Mouse (Mus musculus) frontal cortex, adult 2 months (tissue): Measurements from ENCODE around the gene Lama5. TPM values are rescaled to one million over a fixed set of nuclear protein-coding genes. Genes with fewer than 3 reads are reported as not detected.

Source experiments
- DNase-seq, 2 experiments: peaks; one replicate each; pipeline ENCODE4 v3.0.0; 2022; ENCODE audit warnings: low spot score in 1 of 2; ENCODE audit errors: extremely low spot score in 1 of 2
- polyA plus RNA-seq: library from polyadenylated mRNA; depleted of rRNA; stranded (reverse); fragments of >200 nt; gene quantifications from 2 replicates; pipeline ENCODE4 v1.2.3, GENCODE M21; 2012; rRNA removed

Lama5 gene
- polyA plus RNA-seq, 1 experiment = 15.9 TPM

GRCm38 (mm10) chr2:180165855-180166254, 59.8 kb downstream of the Lama5 start:
- no peak for DNase-seq

GRCm38 (mm10) chr2:180158627-180159026, 67.0 kb downstream of the Lama5 start:
- no peak for DNase-seq

GRCm38 (mm10) chr2:180154796-180155195, 70.9 kb downstream of the Lama5 start:
- peak; percentile 44 to 64 for DNase-seq

GRCm38 (mm10) chr2:180148551-180148950, 77.1 kb downstream of the Lama5 start:
- no peak for DNase-seq

GRCm38 (mm10) chr2:180147379-180147778, 78.3 kb downstream of the Lama5 start:
- peak in 1 of 2 experiments; percentile 51 for DNase-seq

- no peak for DNase-seq
These were observed 79.6 kb downstream of the Lama5 start for GRCm38 (mm10) chr2:180146091-180146490.

- no peak for DNase-seq
These were observed 90.2 kb downstream of the Lama5 start for GRCm38 (mm10) chr2:180135414-180135813.

- DNase-seq = no peak
These were observed 91.7 kb downstream of the Lama5 start for GRCm38 (mm10) chr2:180133911-180134310.

- DNase-seq = no peak
These were observed 92.4 kb downstream of the Lama5 start for GRCm38 (mm10) chr2:180133231-180133630.

GRCm38 (mm10) chr2:180127675-180128074, 98.0 kb downstream of the Lama5 start:
- DNase-seq = no peak

Other genes with a start within 250 kb of the Lama5 start
- gene Taf4, start 249.2 kb downstream of the Lama5 start, polyA plus RNA-seq = 14.1 and 15.1 TPM in 2 replicates
- 85.2 and 88.4 TPM in 2 replicates for gene Lsm14b, start 200.9 kb downstream of the Lama5 start, polyA plus RNA-seq
- 200 and 230 TPM in 2 replicates for gene Psma7, start 183.4 kb downstream of the Lama5 start, polyA plus RNA-seq
- gene Ss18l1, start 183.3 kb downstream of the Lama5 start, polyA plus RNA-seq = 35.2 and 35.5 TPM in 2 replicates
- gene Mtg2, start 155.3 kb downstream of the Lama5 start, polyA plus RNA-seq = 28.8 and 31.5 TPM in 2 replicates
- 95.6 and 98.2 TPM in 2 replicates for gene Hrh3, start 121.4 kb downstream of the Lama5 start, polyA plus RNA-seq
- gene Osbpl2, start 106.6 kb downstream of the Lama5 start, polyA plus RNA-seq = 48.7 and 51.3 TPM in 2 replicates
- gene Adrm1, start 54.4 kb downstream of the Lama5 start, polyA plus RNA-seq = 94.8 and 102 TPM in 2 replicates
- 1,869 and 1,955 TPM in 2 replicates for gene Rps21, start 31.5 kb upstream of the Lama5 start, polyA plus RNA-seq
- gene Cables2, start 47.6 kb upstream of the Lama5 start, polyA plus RNA-seq = 31.1 and 33.3 TPM in 2 replicates
- gene Rbbp8nl, start 64.0 kb upstream of the Lama5 start, polyA plus RNA-seq = 0.04 TPM in 1 of 2 replicates, not detected in the other
- gene Gata5, start 108.8 kb upstream of the Lama5 start, polyA plus RNA-seq = not detected in 2 replicates
- gene Slco4a1, start 230.4 kb upstream of the Lama5 start, polyA plus RNA-seq = 3.1 and 3.4 TPM in 2 replicates